8 mouse cellular contexts compared by ENCODE assay signal in genomic region chr6:124964638-124965037, GRCm38 (mm10). TPM values are rescaled to one million over a fixed set of nuclear protein-coding genes. Genes with fewer than 3 reads are reported as not detected.
DNase-seq lines count a peak whose midpoint lies in the region; ATAC-seq lines count a peak whose summit lies in the region.

No protein-coding gene starts in this region.

- H3K4me3 ChIP-seq in heart, embryonic 15.5 days = peak overlapping the region; percentile 73
- peak overlapping the region; percentile 43 for H3K4me3 ChIP-seq in macrophage (ENCODE audit: inconsistent target)

- ATAC-seq in heart, embryonic 15.5 days (replicated peaks; ENCODE audit: insufficient number of reproducible peaks, insufficient read depth, low FRiP score, low read depth) = peak; percentile 21; the same call in 1 of the 2 replicates
- peak; percentile 18 to 23; a peak in 1 of 4 replicates for ATAC-seq in hematopoietic stem cell, adult 5-6 weeks (replicated peaks in 1 of 2; ENCODE audit: insufficient read depth in 1 of 2, low FRiP score in 2 of 2, low TSS enrichment in 1 of 2, low read depth in 1 of 2, poor library complexity in 2 of 2, severe bottlenecking in 2 of 2)

- no peak for DNase-seq in heart, adult 9 months (ENCODE audit: low spot score in 2 of 2)
- DNase-seq in MN1 (ENCODE audit: low spot score) = peak; percentile 36
- DNase-seq in adrenal gland, postnatal 4 days (ENCODE audit: low spot score in 2 of 2) = no peak
- no peak for DNase-seq in layer of hippocampus, adult 9-10 months (ENCODE audit: low spot score)
- no peak for DNase-seq in frontal cortex, adult 2 months (ENCODE audit: extremely low spot score in 1 of 2, low spot score in 1 of 2)

- H3K9me3 ChIP-seq in heart, embryonic 15.5 days (replicated peaks) = no peaks in the 10 kb centered on the region

- H3K79me2 ChIP-seq in macrophage (ENCODE audit: inconsistent target) = peaks cover 33% of the 10 kb centered on the region

- 27% methylated on average over 16 of the region's 16 CpGs for WGBS in heart, embryonic 15.5 days
- 10% methylated on average over 12 of the region's 16 CpGs for WGBS in macrophage (ENCODE audit: missing documents)

- no peaks in the 10 kb centered on the region for H3K27me3 ChIP-seq in heart, embryonic 15.5 days

- H3K4me1 ChIP-seq in heart, embryonic 15.5 days (replicated peaks) = peaks cover 19% of the 10 kb centered on the region

- H3K36me3 ChIP-seq in heart, embryonic 15.5 days = peaks cover 20% of the 10 kb centered on the region
- H3K36me3 ChIP-seq in macrophage (ENCODE audit: inconsistent target) = peaks cover 26% of the 10 kb centered on the region

- peak overlapping the region; percentile 78 for H3K9ac ChIP-seq in heart, embryonic 15.5 days

- H3K4me2 ChIP-seq in heart, embryonic 15.5 days = peak overlapping the region; percentile 88

- H3K27ac ChIP-seq in heart, embryonic 15.5 days = peak overlapping the region; percentile 90
- peak overlapping the region; percentile 62 for H3K27ac ChIP-seq in macrophage

RNA-seq across cellular contexts. Expression of gene Cops7a, which starts 0.7 kb away (rescaled TPM):
- 129 and 139 TPM in 2 replicates for polyA plus RNA-seq in heart, embryonic 15.5 days (2015; fragmentation: Nextera tagmentation; extraction: Ambion mirVana)
- total RNA-seq in hematopoietic stem cell, adult 5-6 weeks (2017) = 41.6 and 51.1 TPM in 2 replicates
- total RNA-seq in macrophage (2018; cell fraction: chromatin; rRNA removed) = 100 to 1,000 TPM in 1 of 26 experiments, 10 to 100 TPM in 25; 24.7 to 101 (median 50.8) TPM
- 10 to 100 TPM; 33.2 to 68.8 (median 54.0) TPM for total RNA-seq in macrophage (2018; cell fraction: cytosol; rRNA removed)
- total RNA-seq in macrophage (2018; cell fraction: nucleus; rRNA removed) = 100 to 1,000 TPM in 2 of 26 experiments, 10 to 100 TPM in 24; 30.0 to 119 (median 56.0) TPM
- 42.8 to 68.7 TPM (median 51.4 TPM) in 3 replicates for polyA plus RNA-seq in macrophage (2018)
- 100 to 1,000 TPM; 143 to 151 TPM for total RNA-seq in adrenal gland, postnatal 4 days (2021)
- 261 and 265 TPM in 2 replicates for polyA plus RNA-seq in frontal cortex, adult 2 months (2012; rRNA removed)

RNA-seq across cellular contexts. Expression of gene Pianp, which starts 31.9 kb away (rescaled TPM):
- polyA plus RNA-seq in heart, embryonic 15.5 days (2015; fragmentation: Nextera tagmentation; extraction: Ambion mirVana) = 0.62 and 1.1 TPM in 2 replicates
- total RNA-seq in hematopoietic stem cell, adult 5-6 weeks (2017) = not detected in 2 replicates
- 10 to 100 TPM in 1 of 26 experiments, 1 to 10 TPM in 21, under 1 TPM in 2, not detected in 2; 0.51 to 10.7 (median 2.5) TPM for total RNA-seq in macrophage (2018; cell fraction: chromatin; rRNA removed)
- total RNA-seq in macrophage (2018; cell fraction: cytosol; rRNA removed) = 10 to 100 TPM in 13 of 26 experiments, 1 to 10 TPM in 13; 4.8 to 26.1 (median 11.3) TPM
- 10 to 100 TPM in 5 of 26 experiments, 1 to 10 TPM in 21; 3.2 to 16.6 (median 6.5) TPM for total RNA-seq in macrophage (2018; cell fraction: nucleus; rRNA removed)
- 10.8 to 32.4 TPM (median 17.5 TPM) in 3 replicates for polyA plus RNA-seq in macrophage (2018)
- 10 to 100 TPM in 1 of 2 experiments, 1 to 10 TPM in 1; 6.2 to 11.1 TPM for total RNA-seq in adrenal gland, postnatal 4 days (2021)
- 181 and 198 TPM in 2 replicates for polyA plus RNA-seq in frontal cortex, adult 2 months (2012; rRNA removed)

RNA-seq across cellular contexts. Expression of gene Mlf2, which starts 33.5 kb away (rescaled TPM):
- 358 and 371 TPM in 2 replicates for polyA plus RNA-seq in heart, embryonic 15.5 days (2015; fragmentation: Nextera tagmentation; extraction: Ambion mirVana)
- total RNA-seq in hematopoietic stem cell, adult 5-6 weeks (2017) = 54.2 and 67.4 TPM in 2 replicates
- total RNA-seq in macrophage (2018; cell fraction: chromatin; rRNA removed) = 100 to 1,000 TPM in 3 of 26 experiments, 10 to 100 TPM in 23; 17.4 to 116 (median 64.8) TPM
- 100 to 1,000 TPM; 202 to 285 (median 260) TPM for total RNA-seq in macrophage (2018; cell fraction: cytosol; rRNA removed)
- total RNA-seq in macrophage (2018; cell fraction: nucleus; rRNA removed) = 100 to 1,000 TPM in 15 of 26 experiments, 10 to 100 TPM in 11; 48.2 to 153 (median 112) TPM
- polyA plus RNA-seq in macrophage (2018) = 179 to 203 TPM (median 199 TPM) in 3 replicates
- 100 to 1,000 TPM; 257 to 265 TPM for total RNA-seq in adrenal gland, postnatal 4 days (2021)
- 689 and 754 TPM in 2 replicates for polyA plus RNA-seq in frontal cortex, adult 2 months (2012; rRNA removed)

RNA-seq across cellular contexts. Expression of gene Zfp384, which starts 44.3 kb away (rescaled TPM):
- polyA plus RNA-seq in heart, embryonic 15.5 days (2015; fragmentation: Nextera tagmentation; extraction: Ambion mirVana) = 9.0 and 12.4 TPM in 2 replicates
- total RNA-seq in hematopoietic stem cell, adult 5-6 weeks (2017) = 29.0 and 29.2 TPM in 2 replicates
- 100 to 1,000 TPM; 105 to 210 (median 160) TPM for total RNA-seq in macrophage (2018; cell fraction: chromatin; rRNA removed)
- 10 to 100 TPM; 25.5 to 46.2 (median 36.9) TPM for total RNA-seq in macrophage (2018; cell fraction: cytosol; rRNA removed)
- total RNA-seq in macrophage (2018; cell fraction: nucleus; rRNA removed) = 100 to 1,000 TPM in 24 of 26 experiments, 10 to 100 TPM in 2; 83.3 to 158 (median 128) TPM
- polyA plus RNA-seq in macrophage (2018) = 35.4 to 57.8 TPM (median 41.9 TPM) in 3 replicates
- total RNA-seq in adrenal gland, postnatal 4 days (2021) = 10 to 100 TPM; 60.6 to 67.6 TPM
- polyA plus RNA-seq in frontal cortex, adult 2 months (2012; rRNA removed) = 49.5 and 54.7 TPM in 2 replicates

RNA-seq across cellular contexts. Expression of gene Ptms, which starts 44.7 kb away (rescaled TPM):
- 255 and 294 TPM in 2 replicates for polyA plus RNA-seq in heart, embryonic 15.5 days (2015; fragmentation: Nextera tagmentation; extraction: Ambion mirVana)
- 121 and 123 TPM in 2 replicates for total RNA-seq in hematopoietic stem cell, adult 5-6 weeks (2017)
- total RNA-seq in macrophage (2018; cell fraction: chromatin; rRNA removed) = 100 to 1,000 TPM in 24 of 26 experiments, 10 to 100 TPM in 2; 64.6 to 536 (median 324) TPM
- 1,000 to 10,000 TPM; 1,151 to 2,439 (median 1,695) TPM for total RNA-seq in macrophage (2018; cell fraction: cytosol; rRNA removed)
- 1,000 to 10,000 TPM in 7 of 26 experiments, 100 to 1,000 TPM in 19; 360 to 1,431 (median 727) TPM for total RNA-seq in macrophage (2018; cell fraction: nucleus; rRNA removed)
- polyA plus RNA-seq in macrophage (2018) = 540 to 1,227 TPM (median 1,212 TPM) in 3 replicates
- 100 to 1,000 TPM; 692 to 728 TPM for total RNA-seq in adrenal gland, postnatal 4 days (2021)
- 1,541 and 1,645 TPM in 2 replicates for polyA plus RNA-seq in frontal cortex, adult 2 months (2012; rRNA removed)
